ENCODE assay signal across 9 mouse cellular contexts in the genomic region with DNA sequence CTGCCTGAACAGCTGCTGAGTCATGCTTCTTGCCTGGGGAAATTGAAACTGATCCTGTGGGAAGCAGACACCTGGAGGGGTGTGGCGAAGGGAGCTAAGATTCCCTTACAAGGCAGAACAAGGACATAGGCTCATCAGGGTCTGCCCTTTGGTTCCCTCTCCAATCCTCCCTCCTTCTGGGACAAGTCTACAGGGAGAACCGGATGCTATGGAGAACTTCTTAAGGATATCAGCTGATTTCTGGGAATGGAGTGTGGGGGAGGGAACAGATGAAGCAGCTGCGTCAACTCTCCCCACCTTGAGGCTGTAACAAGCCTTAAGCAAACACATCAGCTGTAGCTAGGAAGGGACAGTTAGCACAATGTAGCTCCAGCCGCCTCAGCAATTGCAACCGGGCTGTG. TPM values are rescaled to one million over a fixed set of nuclear protein-coding genes. Genes with fewer than 3 reads are reported as not detected.
DNase-seq lines count a peak whose midpoint lies in the region; ATAC-seq and TF ChIP-seq lines count a peak whose summit lies in the region.
"Had no signal": no experiment of that assay in that cellular context is flagged by ENCODE, and none has a peak within 500 bp of the region (broad histone marks: within the 10 kb centered on the region; RNA-seq: fewer than 3 reads in every experiment).

No protein-coding gene starts in this region.

- WGBS in kidney, embryonic 14.5 days = 32% methylated on average over 5 of the region's 5 CpGs
- 47% methylated on average over 5 of the region's 5 CpGs for WGBS in embryonic facial prominence, embryonic 14.5 days
- 39% methylated on average over 5 of the region's 5 CpGs for WGBS in lung, embryonic 14.5 days

- TF ChIP-seq CTCF in G1E (IDR thresholded peaks at IDR 0.05; ENCODE audit: low read depth, low read length) = no peak
- no peak for TF ChIP-seq CTCF in lung, embryonic 14.5 days (IDR thresholded peaks at IDR 0.05; ENCODE audit: low read depth)

- no peak overlapping the region for H3K9ac ChIP-seq in kidney, embryonic 14.5 days (ENCODE audit: low read depth, low read length)
- no peak overlapping the region for H3K9ac ChIP-seq in embryonic facial prominence, embryonic 14.5 days (ENCODE audit: low read depth, low read length)
- no peak overlapping the region for H3K9ac ChIP-seq in lung, embryonic 14.5 days
- H3K9ac ChIP-seq: forebrain, postnatal 0 days had no signal

- no peaks in the 10 kb centered on the region; the same call in 1 of the 2 replicates for H3K9me3 ChIP-seq in kidney, embryonic 14.5 days (ENCODE audit: control insufficient read depth, low read length)
- peaks cover 2% of the 10 kb centered on the region; the same call in 1 of the 2 replicates for H3K9me3 ChIP-seq in G1E (replicated peaks)
- no peaks in the 10 kb centered on the region for H3K9me3 ChIP-seq in embryonic facial prominence, embryonic 14.5 days (ENCODE audit: control insufficient read depth, low read length)
- H3K9me3 ChIP-seq in lung, embryonic 14.5 days (ENCODE audit: low read depth, low read length) = no peaks in the 10 kb centered on the region

- DNase-seq in kidney, adult 11 months = no peak
- DNase-seq in G1E (ENCODE audit: low spot score) (no peak), MN1 (ENCODE audit: low spot score) (no peak)
- peak; percentile 47 for DNase-seq in embryonic facial prominence, embryonic 14.5 days (ENCODE audit: low spot score)
- DNase-seq in lung, embryonic 14.5 days = peak; percentile 23
- no peak for DNase-seq in left cerebral cortex, postnatal 36 days (ENCODE audit: low spot score in 2 of 2)
- no peak for DNase-seq in adrenal gland, adult (ENCODE audit: inconsistent age in 2 of 2, low spot score in 1 of 2)
- DNase-seq: forebrain, postnatal 0 days had no signal

- no peak overlapping the region for H3K4me3 ChIP-seq in kidney, embryonic 14.5 days (ENCODE audit: low read length)
- H3K4me3 ChIP-seq in G1E (ENCODE audit: low read depth, low read length) = peak overlapping the region; percentile 10; the same call in 1 of the 2 replicates
- no peak overlapping the region for H3K4me3 ChIP-seq in embryonic facial prominence, embryonic 14.5 days (ENCODE audit: low read depth, low read length)
- H3K4me3 ChIP-seq in lung, embryonic 14.5 days (ENCODE audit: low read depth, low read length) = no peak overlapping the region

- H3K27ac ChIP-seq in kidney, embryonic 14.5 days (ENCODE audit: low read depth, low read length) = peak overlapping the region; percentile 82
- H3K27ac ChIP-seq in embryonic facial prominence, embryonic 14.5 days (replicated peaks; ENCODE audit: low read depth, low read length) = peak overlapping the region; percentile 68
- peak overlapping the region; percentile 64 for H3K27ac ChIP-seq in lung, embryonic 14.5 days (ENCODE audit: low read depth)

- intact Hi-C loops in left cerebral cortex, postnatal 36 days (cut with DNase I) = no loop called here

- H3K4me2 ChIP-seq in kidney, embryonic 14.5 days (replicated peaks; ENCODE audit: low read depth, low read length) = no peak overlapping the region
- H3K4me2 ChIP-seq in embryonic facial prominence, embryonic 14.5 days (ENCODE audit: low read depth, low read length) = no peak overlapping the region
- no peak overlapping the region for H3K4me2 ChIP-seq in lung, embryonic 14.5 days

- H3K4me1 ChIP-seq in kidney, embryonic 14.5 days (ENCODE audit: control insufficient read depth, insufficient read depth, low read length) = peaks cover 13% of the 10 kb centered on the region
- peaks cover 60% of the 10 kb centered on the region for H3K4me1 ChIP-seq in G1E (ENCODE audit: insufficient read depth, low read depth, low read length)
- no peaks in the 10 kb centered on the region for H3K4me1 ChIP-seq in embryonic facial prominence, embryonic 14.5 days (ENCODE audit: control insufficient read depth, insufficient read depth, low read length)
- H3K4me1 ChIP-seq in lung, embryonic 14.5 days (ENCODE audit: insufficient read depth) = peaks cover 7% of the 10 kb centered on the region; the same call in 1 of the 2 replicates

- H3K36me3 ChIP-seq in kidney, embryonic 14.5 days (ENCODE audit: control insufficient read depth, insufficient read depth, low read length) = no peaks in the 10 kb centered on the region
- no peaks in the 10 kb centered on the region for H3K36me3 ChIP-seq in G1E (replicated peaks)
- H3K36me3 ChIP-seq in embryonic facial prominence, embryonic 14.5 days (ENCODE audit: control insufficient read depth, insufficient read depth, low read length) = no peaks in the 10 kb centered on the region
- H3K36me3 ChIP-seq in lung, embryonic 14.5 days (ENCODE audit: insufficient read depth) = no peaks in the 10 kb centered on the region

- no peaks in the 10 kb centered on the region for H3K27me3 ChIP-seq in kidney, embryonic 14.5 days (ENCODE audit: control insufficient read depth, insufficient read depth, low read length)
- H3K27me3 ChIP-seq in G1E (ENCODE audit: insufficient read depth, low read length) = no peaks in the 10 kb centered on the region
- no peaks in the 10 kb centered on the region for H3K27me3 ChIP-seq in embryonic facial prominence, embryonic 14.5 days (replicated peaks; ENCODE audit: control insufficient read depth, insufficient read depth, low read length)
- no peaks in the 10 kb centered on the region for H3K27me3 ChIP-seq in lung, embryonic 14.5 days (ENCODE audit: insufficient read depth, low read length)

- ATAC-seq in kidney, embryonic 14.5 days (ENCODE audit: low FRiP score, low TSS enrichment) = peak; percentile 62; the same call in 1 of the 2 replicates
- 0 out of 2 replicates have a peak, but pooled peaks have one; percentile 5 for ATAC-seq in G1E (ENCODE audit: extremely low read depth, insufficient number of reproducible peaks, low FRiP score, poor library complexity, severe bottlenecking)
- peak; percentile 41 for ATAC-seq in embryonic facial prominence, embryonic 14.5 days (ENCODE audit: low read depth)
- ATAC-seq in lung, embryonic 14.5 days (ENCODE audit: insufficient read depth) = no peak
- ATAC-seq: forebrain, postnatal 0 days had no signal

RNA-seq across cellular contexts. Expression of gene Lgals9, which starts 17.8 kb away (rescaled TPM):
- polyA plus RNA-seq in kidney, embryonic 14.5 days (2014; fragmentation: Nextera tagmentation; extraction: Ambion mirVana) = 24.6 and 26.4 TPM in 2 replicates
- total RNA-seq in G1E (2014; fragmentation: Nextera tagmentation) = 786 and 908 TPM in 2 replicates
- 178 and 183 TPM in 2 replicates for total RNA-seq in G1E (2017)
- polyA plus RNA-seq in G1E (2012) = 41.2 and 50.3 TPM in 2 replicates
- polyA plus RNA-seq in embryonic facial prominence, embryonic 14.5 days (2014; fragmentation: Nextera tagmentation; extraction: Ambion mirVana) = 51.4 and 52.1 TPM in 2 replicates
- 23.9 and 25.7 TPM in 2 replicates for polyA plus RNA-seq in lung, embryonic 14.5 days (2014; fragmentation: Nextera tagmentation; extraction: Ambion mirVana)
- total RNA-seq in left cerebral cortex, postnatal 36 days (2021) = 1 to 10 TPM; 4.6 to 5.4 TPM

Comparison
In these comparisons a context has a peak if more than half of its experiments do, and no peak if none do; other contexts are left out.
1. DNase-seq: peak in embryonic facial prominence, embryonic 14.5 days (single experiment) and lung, embryonic 14.5 days (single experiment); none in kidney, adult 11 months (single experiment), G1E (single experiment), left cerebral cortex, postnatal 36 days (0 of 2), MN1 (single experiment) and adrenal gland, adult (0 of 2).
2. Peak in every context shown above with its lines, with median percentiles within 50 percentile points of each other: H3K27ac ChIP-seq.